Mouse (Mus musculus): ENCODE measurements around the gene Ttll9. TPM values are rescaled to one million over a fixed set of nuclear protein-coding genes. Genes with fewer than 3 reads are reported as not detected.

The Ttll9 gene
- polyA plus RNA-seq, 1 experiment from 2014 or later: 4.3 TPM

DNA sequence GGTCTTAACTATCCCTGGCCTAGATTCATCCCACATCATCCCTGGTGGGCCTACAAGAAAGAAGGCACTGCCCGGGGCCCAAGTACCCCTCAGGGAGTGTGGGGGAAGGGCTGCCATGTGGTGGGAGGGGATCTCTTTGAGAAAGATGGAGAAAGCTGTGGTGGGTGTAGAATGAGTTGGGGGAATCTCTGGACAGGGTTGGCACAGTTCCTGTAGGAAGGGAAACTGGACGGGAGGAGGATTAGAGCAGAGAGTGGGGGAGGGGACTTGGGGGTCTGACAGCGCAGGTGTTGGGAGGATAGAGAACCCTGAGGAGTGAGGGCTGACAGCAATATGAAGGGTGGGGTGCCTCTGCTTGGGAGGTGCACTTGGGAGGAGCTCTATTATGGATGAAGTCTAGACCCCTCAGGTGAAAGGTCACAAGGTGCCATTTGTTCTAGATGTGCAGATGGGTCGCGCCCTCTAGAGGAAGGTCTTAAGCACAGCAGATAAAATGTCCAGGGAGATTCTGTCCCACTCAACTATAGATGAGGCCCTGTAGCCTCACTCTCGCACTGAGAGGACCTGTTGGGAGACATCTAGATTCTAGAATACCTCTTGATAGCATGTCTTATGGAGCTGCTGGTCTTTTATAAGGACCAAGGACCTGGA is 93.1 kb downstream of the Ttll9 start:
- WGBS: 55% methylated on average over 6 of the region's 6 CpGs
- Histone ChIP-seq H3K4me3 (replicated peaks) (no peak overlapping the region), H3K36me3 (no peaks in the 10 kb centered on the region), H3K9me3 (replicated peaks) (no peaks in the 10 kb centered on the region), H3K27me3 (peaks cover 43% of the 10 kb centered on the region), H3K9ac (no peak overlapping the region), H3K4me1 (peaks cover 5% of the 10 kb centered on the region; the same call in 1 of the 2 replicates), H3K27ac (replicated peaks) (no peak overlapping the region), H3K4me2 (replicated peaks) (no peak overlapping the region)
- ATAC-seq (ENCODE audit: insufficient number of reproducible peaks, low FRiP score, low TSS enrichment, low read depth): no peak

Other genes starting within 250 kb of the Ttll9 start
- gene Id1, start 226.2 kb upstream of the Ttll9 start, polyA plus RNA-seq (2015; fragmentation: Nextera tagmentation; extraction: Ambion mirVana): 142 and 160 TPM in 2 replicates
- gene Cox4i2, start 208.3 kb upstream of the Ttll9 start, polyA plus RNA-seq (2015; fragmentation: Nextera tagmentation; extraction: Ambion mirVana): 37.7 and 37.9 TPM in 2 replicates
- gene Bcl2l1, start 130.8 kb upstream of the Ttll9 start, polyA plus RNA-seq (2015; fragmentation: Nextera tagmentation; extraction: Ambion mirVana): 99.1 and 99.7 TPM in 2 replicates
- 60.1 and 60.6 TPM in 2 replicates for gene Tpx2, start 114.5 kb upstream of the Ttll9 start, polyA plus RNA-seq (2015; fragmentation: Nextera tagmentation; extraction: Ambion mirVana)
- 0.73 and 0.92 TPM in 2 replicates for gene Mylk2, start 51.1 kb upstream of the Ttll9 start, polyA plus RNA-seq (2015; fragmentation: Nextera tagmentation; extraction: Ambion mirVana)
- 3.4 TPM in 2 replicates for gene Foxs1, start 29.3 kb upstream of the Ttll9 start, polyA plus RNA-seq (2015; fragmentation: Nextera tagmentation; extraction: Ambion mirVana)
- gene Dusp15, start 10.8 kb upstream of the Ttll9 start, polyA plus RNA-seq (2015; fragmentation: Nextera tagmentation; extraction: Ambion mirVana): 0.29 and 0.53 TPM in 2 replicates
- gene Pdrg1, start 52.9 kb downstream of the Ttll9 start, polyA plus RNA-seq (2015; fragmentation: Nextera tagmentation; extraction: Ambion mirVana): 144 and 151 TPM in 2 replicates
- not detected in 2 replicates for gene Xkr7, start 69.4 kb downstream of the Ttll9 start, polyA plus RNA-seq (2015; fragmentation: Nextera tagmentation; extraction: Ambion mirVana)
- 2.4 and 3.0 TPM in 2 replicates for gene Ccm2l, start 103.5 kb downstream of the Ttll9 start, polyA plus RNA-seq (2015; fragmentation: Nextera tagmentation; extraction: Ambion mirVana)
- gene Hck, start 146.0 kb downstream of the Ttll9 start, polyA plus RNA-seq (2015; fragmentation: Nextera tagmentation; extraction: Ambion mirVana): 10.2 and 11.8 TPM in 2 replicates
- 83.9 and 99.6 TPM in 2 replicates for gene Tm9sf4, start 198.8 kb downstream of the Ttll9 start, polyA plus RNA-seq (2015; fragmentation: Nextera tagmentation; extraction: Ambion mirVana)

All from embryonic facial prominence, embryonic 15.5 days (tissue).